Mouse (Mus musculus) megakaryocyte, embryonic 14.5 days (primary cell): Measurements from ENCODE around the gene Mafb. TPM values are rescaled to one million over a fixed set of nuclear protein-coding genes. Genes with fewer than 3 reads are reported as not detected.
A peak's percentile ranks its signal among the peaks of the same experiment; 100 is the strongest.

Experiments used
- H3K27me3 ChIP-seq: replicated peaks from 2 replicates; pipeline ENCODE3; 2012; ENCODE audit warnings: inconsistent platforms
- H3K36me3 ChIP-seq: replicated peaks from 2 replicates; pipeline ENCODE3; 2012; ENCODE audit warnings: low read length, inconsistent platforms, mixed read lengths
- H3K4me1 ChIP-seq: 2 replicates; pipeline ENCODE4 v1.6.1; 2012; ENCODE audit warnings: inconsistent platforms
- H3K4me3 ChIP-seq: replicated peaks from 2 replicates; pipeline ENCODE3; 2012; ENCODE audit warnings: moderate library complexity, mild to moderate bottlenecking, inconsistent platforms
- H3K9me3 ChIP-seq: 2 replicates; pipeline ENCODE4 v1.6.1; 2012; ENCODE audit warnings: inconsistent platforms
- FLI1 ChIP-seq: IDR thresholded peaks from 2 replicates; pipeline ENCODE4 v1.6.1; 2012; ENCODE audit warnings: low read length, inconsistent platforms, mixed read lengths
- GATA1 ChIP-seq: IDR thresholded peaks from 3 replicates; pipeline ENCODE4 v1.6.1; 2012; ENCODE audit warnings: mixed read lengths, low read length, inconsistent platforms, borderline replicate concordance
- polyA plus RNA-seq: library from polyadenylated mRNA; stranded (reverse); fragments of >175 nt; gene quantifications from 2 replicates; pipeline ENCODE4 v1.2.3, GENCODE M21; 2012; ENCODE audit warnings: low replicate concordance; ENCODE audit not compliant: insufficient read depth

Mafb gene
- polyA plus RNA-seq, 1 experiment = 26.8 TPM

- peaks cover 38% of the 10 kb centered on the region for H3K4me1 ChIP-seq
- peaks cover 99% of the 10 kb centered on the region for H3K27me3 ChIP-seq
- H3K4me3 ChIP-seq = peak overlapping the region; percentile 78
- H3K9me3 ChIP-seq = peaks cover 8% of the 10 kb centered on the region; the same call in 1 of the 2 replicates
- H3K36me3 ChIP-seq = no peaks in the 10 kb centered on the region
- no peak for TF ChIP-seq GATA1
Observed at GRCm38 (mm10) chr2:160364666-160365065, 2.2 kb downstream of the Mafb start.

- H3K36me3 ChIP-seq = no peaks in the 10 kb centered on the region
- H3K9me3 ChIP-seq = peaks cover 8% of the 10 kb centered on the region; the same call in 1 of the 2 replicates
- TF ChIP-seq FLI1 (no peak), GATA1 (no peak)
- H3K27me3 ChIP-seq = peaks cover 97% of the 10 kb centered on the region
- H3K4me3 ChIP-seq = peak overlapping the region; percentile 78
- peaks cover 38% of the 10 kb centered on the region for H3K4me1 ChIP-seq
Observed at GRCm38 (mm10) chr2:160364128-160364650, 2.7 kb downstream of the Mafb start.

- peaks cover 97% of the 10 kb centered on the region for H3K27me3 ChIP-seq
- peaks cover 34% of the 10 kb centered on the region for H3K4me1 ChIP-seq
- no peak for TF ChIP-seq FLI1
- H3K9me3 ChIP-seq = peaks cover 8% of the 10 kb centered on the region; the same call in 1 of the 2 replicates
- H3K36me3 ChIP-seq = no peaks in the 10 kb centered on the region
- H3K4me3 ChIP-seq = peak overlapping the region; percentile 46
Observed at GRCm38 (mm10) chr2:160363201-160363600, 3.7 kb downstream of the Mafb start.

GRCm38 (mm10) chr2:160361442-160362121, 5.3 kb downstream of the Mafb start:
- H3K27me3 ChIP-seq = peaks cover 96% of the 10 kb centered on the region
- TF ChIP-seq GATA1 = no peak
- no peak for TF ChIP-seq FLI1
- H3K36me3 ChIP-seq = no peaks in the 10 kb centered on the region
- H3K4me1 ChIP-seq = peaks cover 18% of the 10 kb centered on the region
- H3K4me3 ChIP-seq = peak overlapping the region; percentile 53
- H3K9me3 ChIP-seq = peaks cover 8% of the 10 kb centered on the region; the same call in 1 of the 2 replicates

GRCm38 (mm10) chr2:160360234-160360874, 6.5 kb downstream of the Mafb start:
- H3K4me1 ChIP-seq = peaks cover 6% of the 10 kb centered on the region
- H3K4me3 ChIP-seq = no peak overlapping the region
- H3K36me3 ChIP-seq = no peaks in the 10 kb centered on the region
- peaks cover 84% of the 10 kb centered on the region for H3K27me3 ChIP-seq
- TF ChIP-seq FLI1 = no peak
- TF ChIP-seq GATA1 = no peak
- no peaks in the 10 kb centered on the region for H3K9me3 ChIP-seq

- TF ChIP-seq GATA1 (no peak), FLI1 (no peak)
- no peaks in the 10 kb centered on the region for H3K36me3 ChIP-seq
- no peaks in the 10 kb centered on the region for H3K4me1 ChIP-seq
- no peak overlapping the region for H3K4me3 ChIP-seq
- no peaks in the 10 kb centered on the region for H3K9me3 ChIP-seq
- peaks cover 69% of the 10 kb centered on the region for H3K27me3 ChIP-seq
Observed at GRCm38 (mm10) chr2:160358896-160359295, 8.0 kb downstream of the Mafb start.

- H3K27me3 ChIP-seq = peaks cover 58% of the 10 kb centered on the region
- no peak overlapping the region for H3K4me3 ChIP-seq
- H3K36me3 ChIP-seq = no peaks in the 10 kb centered on the region
- TF ChIP-seq GATA1 (no peak), FLI1 (no peak)
- no peaks in the 10 kb centered on the region for H3K4me1 ChIP-seq
- H3K9me3 ChIP-seq = no peaks in the 10 kb centered on the region
Observed at GRCm38 (mm10) chr2:160357442-160357841, 9.4 kb downstream of the Mafb start.

- no peak overlapping the region for H3K4me3 ChIP-seq
- no peak for TF ChIP-seq GATA1
- no peak for TF ChIP-seq FLI1
- peaks cover 50% of the 10 kb centered on the region for H3K27me3 ChIP-seq
- no peaks in the 10 kb centered on the region for H3K9me3 ChIP-seq
- H3K36me3 ChIP-seq = no peaks in the 10 kb centered on the region
- H3K4me1 ChIP-seq = no peaks in the 10 kb centered on the region
Observed at GRCm38 (mm10) chr2:160356132-160356531, 10.7 kb downstream of the Mafb start.

- H3K27me3 ChIP-seq = peaks cover 36% of the 10 kb centered on the region
- H3K4me1 ChIP-seq = no peaks in the 10 kb centered on the region
- H3K9me3 ChIP-seq = no peaks in the 10 kb centered on the region
- H3K4me3 ChIP-seq = no peak overlapping the region
- TF ChIP-seq FLI1 (no peak), GATA1 (no peak)
- no peaks in the 10 kb centered on the region for H3K36me3 ChIP-seq
Observed at GRCm38 (mm10) chr2:160354319-160354718, 12.5 kb downstream of the Mafb start.

- H3K27me3 ChIP-seq = peaks cover 31% of the 10 kb centered on the region
- no peaks in the 10 kb centered on the region for H3K36me3 ChIP-seq
- H3K4me1 ChIP-seq = no peaks in the 10 kb centered on the region
- no peaks in the 10 kb centered on the region for H3K9me3 ChIP-seq
- no peak overlapping the region for H3K4me3 ChIP-seq
- TF ChIP-seq GATA1 (no peak), FLI1 (no peak)
Observed at GRCm38 (mm10) chr2:160353581-160353980, 13.3 kb downstream of the Mafb start.
